Mouse (Mus musculus) hindbrain, embryonic 16.5 days (tissue): Measurements from ENCODE around the gene Dtd2. TPM values are rescaled to one million over a fixed set of nuclear protein-coding genes. Genes with fewer than 3 reads are reported as not detected.

ENCODE experiments used
- ATAC-seq: fragments of 200-750 bp; cut with Nextera tagmentation; 2 replicates; pipeline ENCODE4 v1.8.0; 2017; ENCODE audit warnings: moderate TSS enrichment, moderate library complexity
- H3K27ac ChIP-seq: fragments of 300-500 bp; sonication (generic); 2 replicates; pipeline ENCODE4 v1.5.1; 2014; ENCODE audit warnings: low read depth, mild to moderate bottlenecking, control low read depth, low read length, moderate library complexity
- H3K27me3 ChIP-seq: fragments of 300-500 bp; sonication (generic); replicated peaks from 2 replicates; pipeline ENCODE4 v1.6.1; 2014; ENCODE audit warnings: low read length; ENCODE audit not compliant: control insufficient read depth, insufficient read depth
- H3K36me3 ChIP-seq: fragments of 300-500 bp; sonication (generic); 2 replicates; pipeline ENCODE4 v1.6.1; 2014; ENCODE audit warnings: mild to moderate bottlenecking, low read length, moderate library complexity, mixed read lengths; ENCODE audit not compliant: control insufficient read depth, insufficient read depth
- H3K4me1 ChIP-seq: fragments of 300-500 bp; sonication (generic); 2 replicates; pipeline ENCODE4 v1.6.1; 2014; ENCODE audit warnings: low read depth, low read length; ENCODE audit not compliant: control insufficient read depth, insufficient read depth
- H3K4me2 ChIP-seq: fragments of 300-500 bp; sonication (generic); 2 replicates; pipeline ENCODE4 v1.6.1; 2014; ENCODE audit warnings: mild to moderate bottlenecking, low read length, control low read depth, moderate library complexity
- H3K4me3 ChIP-seq: fragments of 300-500 bp; sonication (generic); 2 replicates; pipeline ENCODE4 v1.5.1; 2014; ENCODE audit warnings: mild to moderate bottlenecking, low read length, control low read depth, moderate library complexity
- H3K9ac ChIP-seq: fragments of 300-500 bp; sonication (generic); 2 replicates; pipeline ENCODE4 v1.6.1; 2014; ENCODE audit warnings: low read depth, mild to moderate bottlenecking, control low read depth, low read length, moderate library complexity
- H3K9me3 ChIP-seq: fragments of 300-500 bp; sonication (generic); 2 replicates; pipeline ENCODE4 v1.6.1; 2014; ENCODE audit warnings: mild to moderate bottlenecking, low read length, moderate library complexity; ENCODE audit not compliant: control insufficient read depth
- WGBS: fragments of 180-500 bp; shearing (Covaris S2); extraction: QIAGEN DNeasy Blood & Tissue Kit; methylation state at CpG from one replicate; pipeline ENCODE4 v1.1.7; 2014; 5-methylcytosine and 5-hydroxymethylcytosine counted together
- polyA plus RNA-seq: library from polyadenylated mRNA; unstranded; fragments of >200 nt; fragmentation: Nextera tagmentation; extraction: Ambion mirVana; gene quantifications from 2 replicates; pipeline ENCODE4 v1.2.1, GENCODE M21; 2015

Dtd2 gene
- polyA plus RNA-seq, 1 experiment from 2014 or later: 20.3 TPM

GRCm38 (mm10) chr12:51971070-51971664, 35.1 kb downstream of the Dtd2 start, which contains the start of gene Heatr5a:
Gene Heatr5a, minus strand, starts transcription at chr12:51971321.
- Histone ChIP-seq H3K4me2 (peak within 1 kb of the TSS; percentile 78), H3K4me1 (peaks cover 5% of the 10 kb centered on the region), H3K27me3 (no peaks in the 10 kb centered on the region), H3K9ac (peak within 1 kb of the TSS; percentile 94), H3K9me3 (no peaks in the 10 kb centered on the region; the same call in 1 of the 2 replicates), H3K36me3 (no peaks in the 10 kb centered on the region), H3K4me3 (peak within 1 kb of the TSS; percentile 99), H3K27ac (peak within 1 kb of the TSS; percentile 87)
- ATAC-seq: peak; percentile 98
- WGBS: under 1% methylated on average over 48 of the region's 53 CpGs

GRCm38 (mm10) chr12:51970352-51971069, 35.8 kb downstream of the Dtd2 start:
- WGBS: 2% methylated on average over 34 of the region's 35 CpGs
- Histone ChIP-seq H3K36me3 (no peaks in the 10 kb centered on the region), H3K4me1 (peaks cover 5% of the 10 kb centered on the region), H3K4me2 (peak overlapping the region; percentile 78), H3K9me3 (no peaks in the 10 kb centered on the region; the same call in 1 of the 2 replicates), H3K27ac (peak overlapping the region; percentile 87), H3K9ac (peak overlapping the region; percentile 94), H3K27me3 (no peaks in the 10 kb centered on the region), H3K4me3 (peak overlapping the region; percentile 99)
- no peak for ATAC-seq

GRCm38 (mm10) chr12:51969876-51970275, 36.4 kb downstream of the Dtd2 start:
- WGBS: 29% methylated on average over 7 of the region's 7 CpGs
- no peaks in the 10 kb centered on the region; the same call in 1 of the 2 replicates for H3K9me3 ChIP-seq
- no peak for ATAC-seq
- no peak overlapping the region for H3K27ac ChIP-seq
- no peaks in the 10 kb centered on the region for H3K36me3 ChIP-seq
- H3K4me2 ChIP-seq: peak overlapping the region; percentile 78
- H3K4me1 ChIP-seq: peaks cover 5% of the 10 kb centered on the region
- H3K4me3 ChIP-seq: peak overlapping the region; percentile 99; the same call in 1 of the 2 replicates
- no peaks in the 10 kb centered on the region for H3K27me3 ChIP-seq
- no peak overlapping the region for H3K9ac ChIP-seq

DNA sequence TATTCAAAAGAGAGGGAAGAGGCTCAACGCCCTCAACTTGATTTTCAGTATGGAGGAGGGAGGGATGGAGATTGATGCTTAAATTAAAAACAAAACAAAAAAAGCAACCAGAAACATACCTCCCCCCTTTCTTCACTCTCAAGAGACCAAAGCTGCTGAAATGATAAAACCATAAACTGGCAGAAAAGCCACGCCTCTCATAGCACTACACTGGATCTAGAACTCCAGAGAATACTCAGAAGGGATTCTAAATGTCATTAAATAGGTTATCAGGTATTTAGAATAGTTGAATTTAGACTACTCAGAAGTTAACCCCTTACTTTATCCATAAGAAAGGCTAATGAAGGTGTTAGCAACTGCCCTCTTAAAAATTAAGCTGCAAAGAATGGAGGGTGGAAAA, 37.2 kb downstream of the Dtd2 start:
- Histone ChIP-seq H3K27me3 (no peaks in the 10 kb centered on the region), H3K9me3 (no peaks in the 10 kb centered on the region; the same call in 1 of the 2 replicates), H3K4me2 (no peak overlapping the region), H3K27ac (no peak overlapping the region), H3K9ac (no peak overlapping the region), H3K4me3 (no peak overlapping the region), H3K36me3 (no peaks in the 10 kb centered on the region), H3K4me1 (peaks cover 5% of the 10 kb centered on the region)
- no peak for ATAC-seq
- 86% methylated on average over 2 of the region's 2 CpGs for WGBS

DNA sequence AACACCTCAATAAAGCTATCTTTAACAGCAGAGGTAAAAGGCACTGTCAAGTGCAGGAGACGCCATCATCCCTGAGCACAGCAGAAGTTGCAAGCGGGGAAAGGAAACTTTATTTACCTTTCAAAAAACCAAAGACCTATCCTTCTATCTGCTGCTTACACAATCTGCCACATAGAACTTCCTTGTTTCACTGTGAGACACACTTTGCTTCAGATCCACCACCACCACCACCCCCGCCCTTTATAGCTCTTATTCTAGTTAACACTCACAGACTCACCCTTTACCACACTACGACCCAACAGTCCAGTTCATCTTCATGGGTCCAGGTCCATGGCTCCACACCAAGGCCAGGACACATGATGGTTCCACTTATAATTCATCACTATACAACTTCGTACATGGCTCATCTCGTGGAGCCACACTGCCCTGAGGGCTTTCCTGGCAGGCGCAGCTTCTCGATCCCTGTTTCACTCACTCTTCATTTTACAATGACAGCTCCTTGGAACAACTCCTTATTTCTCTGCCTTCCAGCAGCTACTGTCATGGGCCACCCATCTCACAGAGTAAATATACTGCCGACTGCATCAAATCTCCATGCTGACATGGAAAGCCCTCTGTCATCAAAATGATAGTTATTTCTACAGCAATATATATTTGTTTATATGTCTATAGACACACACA, 38.2 kb downstream of the Dtd2 start:
- H3K9ac ChIP-seq: no peak overlapping the region
- H3K36me3 ChIP-seq: no peaks in the 10 kb centered on the region
- no peak for ATAC-seq
- H3K27ac ChIP-seq: no peak overlapping the region
- H3K27me3 ChIP-seq: no peaks in the 10 kb centered on the region
- 82% methylated on average over 9 of the region's 9 CpGs for WGBS
- no peak overlapping the region for H3K4me3 ChIP-seq
- H3K4me2 ChIP-seq: no peak overlapping the region
- H3K4me1 ChIP-seq: peaks cover 5% of the 10 kb centered on the region
- no peaks in the 10 kb centered on the region; the same call in 1 of the 2 replicates for H3K9me3 ChIP-seq

GRCm38 (mm10) chr12:51957626-51958025, 48.7 kb downstream of the Dtd2 start:
- peaks cover 5% of the 10 kb centered on the region; the same call in 1 of the 2 replicates for H3K36me3 ChIP-seq
- no peak overlapping the region for H3K4me2 ChIP-seq
- H3K4me1 ChIP-seq: no peaks in the 10 kb centered on the region
- no peak overlapping the region for H3K4me3 ChIP-seq
- H3K9ac ChIP-seq: no peak overlapping the region
- no peaks in the 10 kb centered on the region for H3K27me3 ChIP-seq
- H3K27ac ChIP-seq: no peak overlapping the region
- 72% methylated on average over 6 of the region's 6 CpGs for WGBS
- ATAC-seq: 0 out of 2 replicates have a peak, but pooled peaks have one; percentile 34
- no peaks in the 10 kb centered on the region for H3K9me3 ChIP-seq

- Histone ChIP-seq H3K9me3 (no peaks in the 10 kb centered on the region), H3K9ac (no peak overlapping the region), H3K4me1 (no peaks in the 10 kb centered on the region), H3K27ac (no peak overlapping the region), H3K4me3 (no peak overlapping the region), H3K27me3 (no peaks in the 10 kb centered on the region), H3K4me2 (no peak overlapping the region), H3K36me3 (peaks cover 30% of the 10 kb centered on the region)
- no peak for ATAC-seq
- WGBS: 78% methylated on average over 10 of the region's 10 CpGs
These were observed 54.0 kb downstream of the Dtd2 start for GRCm38 (mm10) chr12:51952309-51952708.

DNA sequence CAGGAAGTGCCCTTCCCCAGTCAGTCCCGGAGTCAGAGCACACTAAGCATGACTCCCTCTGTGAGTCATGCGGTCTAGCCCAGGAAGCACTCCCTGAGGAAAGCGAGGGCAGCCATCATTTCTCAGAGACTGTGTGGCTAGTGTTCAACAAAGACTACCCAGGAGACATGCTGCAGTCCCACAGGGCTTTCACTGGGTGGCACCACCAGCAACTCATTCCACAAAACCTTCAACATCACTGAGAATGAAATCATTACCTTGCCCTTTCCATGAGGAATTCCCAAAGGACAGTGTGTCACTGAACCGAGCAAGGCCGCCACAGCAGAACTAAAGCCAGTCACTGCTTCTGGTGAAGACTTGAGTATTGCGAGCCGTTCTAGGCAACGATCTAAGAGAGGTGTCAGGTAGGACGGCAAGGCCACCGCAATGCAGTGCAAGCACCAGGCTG, 58.8 kb downstream of the Dtd2 start:
- no peaks in the 10 kb centered on the region for H3K27me3 ChIP-seq
- no peak overlapping the region for H3K4me2 ChIP-seq
- ATAC-seq: no peak
- no peak overlapping the region for H3K9ac ChIP-seq
- no peaks in the 10 kb centered on the region for H3K9me3 ChIP-seq
- 79% methylated on average over 10 of the region's 10 CpGs for WGBS
- H3K27ac ChIP-seq: no peak overlapping the region
- H3K4me3 ChIP-seq: no peak overlapping the region
- no peaks in the 10 kb centered on the region for H3K4me1 ChIP-seq
- H3K36me3 ChIP-seq: peaks cover 26% of the 10 kb centered on the region

- Histone ChIP-seq H3K27me3 (no peaks in the 10 kb centered on the region), H3K27ac (no peak overlapping the region), H3K4me1 (no peaks in the 10 kb centered on the region), H3K4me3 (no peak overlapping the region), H3K9me3 (no peaks in the 10 kb centered on the region), H3K36me3 (peaks cover 16% of the 10 kb centered on the region), H3K9ac (no peak overlapping the region), H3K4me2 (no peak overlapping the region)
- 44% methylated on average over 9 of the region's 9 CpGs for WGBS
- ATAC-seq: no peak
These were observed 61.0 kb downstream of the Dtd2 start for GRCm38 (mm10) chr12:51945331-51945730.
